Mouse (Mus musculus): ENCODE results near the gene Defb19. TPM values are rescaled to one million over a fixed set of nuclear protein-coding genes. Genes with fewer than 3 reads are reported as not detected.

Defb19 gene
- polyA plus RNA-seq, 1 experiment from 2014 or later: 0.26 TPM

DNA sequence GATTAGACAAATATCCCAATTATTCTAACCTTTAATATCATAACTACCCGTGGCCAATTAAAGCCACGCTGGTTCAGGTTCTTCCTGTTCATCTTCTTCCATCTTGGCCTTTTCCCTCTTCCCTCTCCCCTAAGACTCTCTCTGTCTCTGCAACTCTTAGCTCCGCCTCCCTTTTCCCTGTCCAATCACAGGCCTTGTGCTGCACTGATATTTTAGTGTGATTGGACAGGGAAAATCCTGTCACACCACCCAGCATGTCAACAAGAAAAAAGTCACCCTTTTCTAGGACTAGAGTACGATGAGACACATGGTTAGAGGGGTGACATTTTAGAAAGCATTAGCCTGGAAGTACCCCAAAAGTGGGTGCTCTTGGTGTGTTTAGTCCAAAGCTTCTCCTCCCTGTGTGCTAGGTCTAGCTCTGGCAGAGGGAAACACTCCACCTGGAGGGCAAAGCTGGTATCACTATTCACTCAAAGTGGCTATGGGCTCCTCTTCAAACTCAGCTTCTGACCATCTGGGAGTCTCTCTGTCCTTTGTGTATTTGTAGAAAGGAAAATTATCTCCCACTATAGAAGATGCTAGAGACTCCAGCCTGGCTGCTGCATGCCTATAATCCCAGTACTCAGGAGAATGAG lies 6.9 kb upstream of the Defb19 start:
- ATAC-seq (ENCODE audit: insufficient read depth): no peak

DNA sequence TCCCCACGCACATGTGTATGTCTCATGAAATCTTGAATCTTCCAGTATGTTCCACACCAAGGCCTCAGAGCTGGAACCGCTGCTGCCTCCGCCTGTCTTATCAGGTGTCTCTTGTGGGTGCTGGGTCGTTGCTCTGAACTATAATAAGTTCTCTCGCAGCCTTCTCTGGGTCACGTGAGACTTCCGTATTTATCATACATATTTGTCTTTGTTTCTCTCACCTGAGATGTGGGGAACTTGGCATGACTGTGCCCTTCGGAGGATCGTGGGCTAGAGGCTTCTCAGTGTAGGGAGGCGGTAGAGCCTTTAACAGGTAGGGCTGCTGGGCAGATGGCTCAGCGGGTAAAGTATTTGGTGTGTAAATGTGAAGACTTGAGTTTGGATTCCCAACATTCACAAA lies 500 bp upstream of the Defb19 start:
- no peak for ATAC-seq (ENCODE audit: insufficient read depth)
- WGBS (ENCODE audit: insufficient replicate concordance): 59% methylated on average over 11 of the region's 11 CpGs

More for the DNA sequence above, 6.9 kb upstream of the Defb19 start:
- Histone ChIP-seq H3K9ac (no peak overlapping the region), H3K27ac (replicated peaks) (no peak overlapping the region), H3K4me3 (replicated peaks) (no peak overlapping the region), H3K36me3 (replicated peaks) (no peaks in the 10 kb centered on the region), H3K27me3 (no peaks in the 10 kb centered on the region), H3K4me1 (replicated peaks) (no peaks in the 10 kb centered on the region), H3K9me3 (replicated peaks) (no peaks in the 10 kb centered on the region), H3K4me2 (no peak overlapping the region)
- 52% methylated on average over 4 of the region's 4 CpGs for WGBS (ENCODE audit: insufficient replicate concordance)

DNA sequence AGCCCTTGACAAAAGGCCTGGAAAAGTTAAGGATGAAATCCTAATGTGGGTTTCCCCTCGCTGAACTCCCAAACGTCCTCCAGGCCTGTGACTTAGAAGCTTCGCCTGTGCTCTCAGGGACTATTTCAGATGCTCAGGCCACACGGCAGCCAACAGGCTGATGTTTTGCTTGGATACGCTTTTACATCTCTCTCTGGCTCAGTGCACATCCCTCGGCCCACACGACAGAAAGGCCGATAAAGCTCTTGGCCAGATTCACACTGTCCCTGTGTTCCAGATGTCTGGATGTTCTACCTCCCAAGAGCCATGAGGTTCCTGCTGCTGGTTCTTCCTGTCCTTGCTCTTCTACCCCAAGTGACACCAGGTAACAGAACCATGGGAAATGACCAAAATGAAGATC lies 6.6 kb downstream of the Defb19 start:
- no peaks in the 10 kb centered on the region for H3K4me1 ChIP-seq (replicated peaks)
- no peaks in the 10 kb centered on the region for H3K27me3 ChIP-seq
- ATAC-seq (ENCODE audit: insufficient read depth): no peak
- no peak overlapping the region for H3K4me2 ChIP-seq
- no peaks in the 10 kb centered on the region for H3K36me3 ChIP-seq (replicated peaks)
- no peaks in the 10 kb centered on the region for H3K9me3 ChIP-seq (replicated peaks)
- no peak overlapping the region for H3K9ac ChIP-seq
- no peak overlapping the region for H3K27ac ChIP-seq (replicated peaks)
- WGBS (ENCODE audit: insufficient replicate concordance): 73% methylated on average over 8 of the region's 8 CpGs
- H3K4me3 ChIP-seq (replicated peaks): no peak overlapping the region

More for the DNA sequence above, 500 bp upstream of the Defb19 start:
- no peak overlapping the region for H3K4me2 ChIP-seq
- no peaks in the 10 kb centered on the region for H3K27me3 ChIP-seq
- no peak overlapping the region for H3K27ac ChIP-seq (replicated peaks)
- H3K4me1 ChIP-seq (replicated peaks): no peaks in the 10 kb centered on the region
- no peak overlapping the region for H3K4me3 ChIP-seq (replicated peaks)
- no peaks in the 10 kb centered on the region for H3K9me3 ChIP-seq (replicated peaks)
- no peak overlapping the region for H3K9ac ChIP-seq
- H3K36me3 ChIP-seq (replicated peaks): no peaks in the 10 kb centered on the region

DNA sequence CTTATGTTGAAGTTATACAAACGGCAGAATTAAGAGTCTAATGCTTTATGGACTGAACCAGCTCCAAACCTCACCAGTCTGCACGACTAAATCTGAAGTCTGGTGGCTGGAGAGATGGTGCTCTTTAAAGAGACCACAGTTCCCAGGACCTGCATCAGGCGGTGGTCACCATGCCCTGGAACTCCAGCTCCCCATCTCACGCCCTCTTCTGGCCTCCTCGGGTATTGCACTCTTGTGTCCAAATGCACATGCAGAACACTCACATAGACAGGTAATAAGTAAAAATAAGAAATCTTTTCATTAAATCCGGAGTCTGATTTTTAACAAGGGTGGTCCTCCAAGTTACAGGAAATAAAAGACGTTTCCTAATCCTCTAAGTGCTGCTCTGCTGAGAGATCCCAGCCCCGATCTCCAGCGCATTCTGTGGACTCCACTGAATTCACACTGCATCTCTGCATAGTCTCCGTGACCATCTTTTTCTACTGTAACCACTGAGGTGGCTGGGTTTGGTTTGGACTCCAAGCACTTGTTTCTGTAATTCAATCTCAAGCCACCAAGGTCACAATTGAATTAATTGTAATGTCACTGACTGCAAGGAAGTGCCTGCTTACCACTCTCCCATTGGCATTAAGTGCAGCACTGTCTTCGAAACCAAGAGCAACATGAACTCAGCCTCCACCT lies 7.9 kb downstream of the Defb19 start, which contains the start of gene Defb21:
Gene Defb21, plus strand, starts transcription at position 631 of the 681 bp plus-strand sequence.
- Histone ChIP-seq H3K4me1 (replicated peaks) (no peaks in the 10 kb centered on the region), H3K27me3 (no peaks in the 10 kb centered on the region), H3K4me2 (no peak within 1 kb of the TSS), H3K27ac (replicated peaks) (no peak within 1 kb of the TSS), H3K4me3 (replicated peaks) (no peak within 1 kb of the TSS), H3K9me3 (replicated peaks) (no peaks in the 10 kb centered on the region), H3K36me3 (replicated peaks) (no peaks in the 10 kb centered on the region), H3K9ac (no peak within 1 kb of the TSS)
- ATAC-seq (ENCODE audit: insufficient read depth): no peak
- WGBS (ENCODE audit: insufficient replicate concordance): 44% methylated on average over 11 of the region's 11 CpGs

DNA sequence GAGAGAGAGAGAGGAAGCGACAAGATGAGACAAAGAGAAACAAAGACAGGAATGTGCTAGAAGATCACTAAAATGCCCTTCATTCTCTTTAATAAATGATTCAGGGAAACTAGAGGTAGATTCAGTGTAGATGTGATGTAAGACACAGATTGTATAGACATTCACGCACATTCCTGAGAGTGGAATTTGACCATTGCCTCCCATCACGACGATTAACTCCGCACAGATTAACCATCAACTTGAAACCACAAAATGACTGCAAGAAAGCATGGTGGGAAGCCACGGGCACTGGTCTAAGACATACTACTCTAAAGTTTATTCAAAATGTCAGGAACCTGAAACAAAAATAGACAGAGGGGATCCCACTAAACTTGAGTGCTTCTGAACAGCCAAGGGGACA lies 9.8 kb downstream of the Defb19 start:
- H3K9me3 ChIP-seq (replicated peaks): no peaks in the 10 kb centered on the region
- H3K4me2 ChIP-seq: no peak overlapping the region
- ATAC-seq (ENCODE audit: insufficient read depth): no peak
- H3K4me1 ChIP-seq (replicated peaks): no peaks in the 10 kb centered on the region
- H3K36me3 ChIP-seq (replicated peaks): no peaks in the 10 kb centered on the region
- H3K9ac ChIP-seq: no peak overlapping the region
- H3K27ac ChIP-seq (replicated peaks): no peak overlapping the region
- H3K27me3 ChIP-seq: no peaks in the 10 kb centered on the region
- WGBS (ENCODE audit: insufficient replicate concordance): 46% methylated on average over 6 of the region's 6 CpGs
- H3K4me3 ChIP-seq (replicated peaks): no peak overlapping the region

DNA sequence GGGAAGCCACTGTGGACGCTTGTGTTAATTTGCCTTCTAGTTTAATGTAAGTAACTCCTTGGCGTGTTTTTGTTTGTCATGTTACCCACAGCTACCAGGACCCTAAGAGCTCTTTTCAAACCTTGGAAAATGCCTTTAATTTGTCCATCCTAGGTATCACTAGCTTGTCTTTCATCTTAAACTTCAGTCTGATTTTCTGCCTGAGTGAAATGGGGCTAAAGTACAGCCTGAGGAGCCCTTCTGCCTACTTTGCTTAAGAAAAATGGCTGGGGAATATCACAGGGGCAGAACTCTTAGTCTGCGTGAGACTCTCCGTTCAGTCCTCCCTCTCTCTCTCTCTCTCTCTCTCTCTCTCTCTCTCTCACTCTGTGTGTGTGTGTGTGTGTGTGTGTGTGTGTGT lies 10.2 kb downstream of the Defb19 start:
- WGBS (ENCODE audit: insufficient replicate concordance): 61% methylated on average over 4 of the region's 4 CpGs
- H3K36me3 ChIP-seq (replicated peaks): no peaks in the 10 kb centered on the region
- no peak overlapping the region for H3K4me2 ChIP-seq
- H3K27me3 ChIP-seq: no peaks in the 10 kb centered on the region
- no peaks in the 10 kb centered on the region for H3K9me3 ChIP-seq (replicated peaks)
- no peak for ATAC-seq (ENCODE audit: insufficient read depth)
- H3K27ac ChIP-seq (replicated peaks): no peak overlapping the region
- no peak overlapping the region for H3K4me3 ChIP-seq (replicated peaks)
- H3K9ac ChIP-seq: no peak overlapping the region
- no peaks in the 10 kb centered on the region for H3K4me1 ChIP-seq (replicated peaks)

DNA sequence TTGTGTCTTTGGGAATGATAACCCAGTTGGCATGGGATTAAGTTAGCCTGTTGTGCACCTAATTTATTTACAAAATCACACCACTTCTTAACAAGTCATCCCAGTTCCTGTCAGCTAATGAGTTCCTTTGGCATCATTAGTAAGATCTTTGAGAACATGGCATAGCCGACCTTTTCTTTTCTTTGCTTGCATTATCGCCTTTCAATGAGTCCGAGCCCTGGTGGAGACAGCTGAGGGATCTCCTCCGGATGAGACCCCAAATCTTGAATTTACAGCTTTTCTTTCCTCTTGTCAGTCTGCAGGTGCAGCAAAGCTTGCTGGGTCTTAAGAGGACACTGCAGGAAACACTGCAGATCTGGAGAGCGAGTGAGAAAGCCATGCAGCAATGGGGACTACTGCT lies 11.1 kb downstream of the Defb19 start, which contains the start of gene Gm17416:
Gene Gm17416, plus strand, starts transcription at position 301 of the 400 bp plus-strand sequence.
- Histone ChIP-seq H3K9ac (no peak within 1 kb of the TSS), H3K4me1 (replicated peaks) (no peaks in the 10 kb centered on the region), H3K9me3 (replicated peaks) (no peaks in the 10 kb centered on the region), H3K27me3 (no peaks in the 10 kb centered on the region), H3K4me3 (replicated peaks) (no peak within 1 kb of the TSS), H3K36me3 (replicated peaks) (no peaks in the 10 kb centered on the region), H3K27ac (replicated peaks) (no peak within 1 kb of the TSS), H3K4me2 (no peak within 1 kb of the TSS)
- 67% methylated on average over 5 of the region's 5 CpGs for WGBS (ENCODE audit: insufficient replicate concordance)
- no peak for ATAC-seq (ENCODE audit: insufficient read depth)

DNA sequence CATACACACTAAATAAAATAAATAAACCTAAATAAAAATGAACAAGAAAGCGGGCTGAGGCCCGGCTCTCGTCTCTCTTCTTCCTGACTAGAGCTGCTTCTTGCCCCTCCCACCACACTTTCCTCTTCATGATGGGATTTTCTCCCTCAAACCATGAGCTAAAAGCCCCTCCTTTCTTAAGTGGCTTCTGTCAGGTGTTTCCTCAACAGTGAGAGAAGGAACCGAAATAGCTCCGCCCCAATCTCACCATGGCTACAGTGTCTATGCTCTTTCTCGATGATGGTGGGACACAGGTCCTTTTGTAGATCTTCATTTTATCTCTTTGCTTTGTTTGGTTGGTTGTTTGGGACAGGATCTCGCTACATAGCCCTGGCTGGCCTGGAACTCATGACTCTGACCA lies 23.5 kb downstream of the Defb19 start:
- Histone ChIP-seq H3K4me3 (replicated peaks) (no peak overlapping the region), H3K9me3 (replicated peaks) (no peaks in the 10 kb centered on the region), H3K27me3 (peaks cover 7% of the 10 kb centered on the region; the same call in 1 of the 2 replicates), H3K4me1 (replicated peaks) (no peaks in the 10 kb centered on the region), H3K4me2 (no peak overlapping the region), H3K27ac (replicated peaks) (no peak overlapping the region), H3K9ac (no peak overlapping the region), H3K36me3 (replicated peaks) (no peaks in the 10 kb centered on the region)
- no peak for ATAC-seq (ENCODE audit: insufficient read depth)
- 62% methylated on average over 7 of the region's 7 CpGs for WGBS (ENCODE audit: insufficient replicate concordance)

DNA sequence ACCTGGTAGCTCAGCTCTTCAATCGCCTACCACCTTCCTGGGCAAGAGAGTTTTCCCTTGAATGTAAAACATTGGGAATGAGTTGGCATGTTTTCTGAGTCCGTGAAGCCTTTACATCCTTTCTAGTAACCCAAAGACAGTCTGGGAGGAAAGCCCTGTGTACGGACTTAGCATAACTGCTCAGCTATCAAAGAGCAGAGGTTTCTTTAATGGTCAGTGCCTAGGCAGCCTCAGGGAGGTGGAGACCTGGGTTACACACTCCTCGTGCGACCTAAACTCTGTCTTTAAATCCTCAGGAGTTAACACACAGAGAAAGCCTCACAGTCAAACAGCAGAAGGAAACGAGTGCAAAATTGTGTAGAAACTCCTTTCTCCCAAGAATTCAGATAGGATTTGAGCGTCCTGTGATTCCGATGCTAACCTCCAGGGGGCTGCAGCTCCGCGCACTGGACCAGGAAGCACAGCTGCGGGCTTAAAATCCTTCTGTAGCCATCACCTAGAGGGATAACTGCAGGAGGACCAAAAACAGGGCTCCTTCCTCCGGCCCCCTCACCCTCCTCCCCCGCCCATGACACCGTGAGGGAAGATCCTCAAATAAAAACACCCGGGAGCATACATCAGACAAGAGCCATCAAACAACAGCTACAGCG lies 26.2 kb downstream of the Defb19 start:
- Histone ChIP-seq H3K4me2 (no peak overlapping the region), H3K27me3 (peaks cover 7% of the 10 kb centered on the region; the same call in 1 of the 2 replicates), H3K4me3 (replicated peaks) (no peak overlapping the region), H3K4me1 (replicated peaks) (no peaks in the 10 kb centered on the region), H3K36me3 (replicated peaks) (no peaks in the 10 kb centered on the region), H3K27ac (replicated peaks) (no peak overlapping the region), H3K9me3 (replicated peaks) (no peaks in the 10 kb centered on the region), H3K9ac (no peak overlapping the region)
- 10% methylated on average over 16 of the region's 16 CpGs for WGBS (ENCODE audit: insufficient replicate concordance)
- ATAC-seq (ENCODE audit: insufficient read depth): no peak

DNA sequence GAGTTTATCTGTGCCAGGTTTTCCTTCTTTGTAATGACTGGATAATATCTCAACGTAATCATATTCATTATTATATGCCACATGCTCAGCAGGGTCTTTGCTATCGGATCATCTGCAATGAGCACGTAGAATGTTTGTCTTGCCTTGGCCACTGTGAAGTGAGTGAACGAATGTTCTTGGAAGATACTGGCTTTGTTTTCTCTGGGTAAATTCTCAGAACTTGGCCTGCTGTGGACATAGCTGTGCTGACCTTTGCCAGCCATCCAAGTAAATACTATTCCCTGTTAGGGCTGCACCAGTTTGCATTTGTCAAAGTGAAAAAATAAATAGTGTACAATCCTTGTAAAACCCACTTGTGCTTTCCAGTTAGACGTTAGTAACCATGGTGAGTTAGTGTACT lies 32.0 kb downstream of the Defb19 start:
- Histone ChIP-seq H3K36me3 (replicated peaks) (no peaks in the 10 kb centered on the region), H3K4me1 (replicated peaks) (no peaks in the 10 kb centered on the region), H3K4me3 (replicated peaks) (no peak overlapping the region), H3K4me2 (no peak overlapping the region), H3K27me3 (no peaks in the 10 kb centered on the region), H3K9ac (no peak overlapping the region), H3K9me3 (replicated peaks) (no peaks in the 10 kb centered on the region), H3K27ac (replicated peaks) (no peak overlapping the region)
- 56% methylated on average over 5 of the region's 5 CpGs for WGBS (ENCODE audit: insufficient replicate concordance)
- no peak for ATAC-seq (ENCODE audit: insufficient read depth)

DNA sequence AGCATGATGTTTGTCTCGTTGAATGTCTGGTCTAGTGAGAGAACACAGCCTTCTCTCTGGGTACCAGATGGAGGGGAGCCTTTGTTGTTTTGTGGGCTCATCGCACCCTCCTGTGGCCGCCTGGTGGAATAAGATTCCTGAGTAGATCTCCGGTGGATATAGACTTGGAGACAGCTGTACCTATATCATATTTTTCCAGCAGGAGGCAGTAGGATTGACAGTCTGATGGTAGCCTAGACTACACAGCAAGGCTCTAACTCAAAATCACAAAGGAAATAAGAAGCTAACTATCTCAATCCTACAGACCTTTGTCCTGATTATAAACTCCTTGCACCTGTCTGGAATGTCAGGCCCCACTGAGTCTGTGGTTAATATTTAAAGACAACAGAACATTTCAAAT lies 35.4 kb downstream of the Defb19 start:
- 17% methylated on average over 4 of the region's 4 CpGs for WGBS (ENCODE audit: insufficient replicate concordance)
- Histone ChIP-seq H3K27me3 (no peaks in the 10 kb centered on the region), H3K4me3 (replicated peaks) (no peak overlapping the region), H3K4me1 (replicated peaks) (no peaks in the 10 kb centered on the region), H3K9ac (no peak overlapping the region), H3K36me3 (replicated peaks) (no peaks in the 10 kb centered on the region), H3K4me2 (no peak overlapping the region), H3K9me3 (replicated peaks) (no peaks in the 10 kb centered on the region), H3K27ac (replicated peaks) (no peak overlapping the region)
- ATAC-seq (ENCODE audit: insufficient read depth): no peak

Measured in liver, embryonic 15.5 days (tissue).